Mouse (Mus musculus): ENCODE measurements at regions not wholly inside any gene's neighbourhood (a gene's known extent, or its start where the extent isn't known, plus 50 kb on each side); places are given as distances from the start of the nearest gene placed in this dataset.

GRCm38 (mm10) chr9:61765366-61765765, 149.0 kb downstream of the Rplp1 start:
- Histone ChIP-seq H3K9ac (no peak overlapping the region), H3K27me3 (replicated peaks) (peaks cover 19% of the 10 kb centered on the region), H3K36me3 (no peaks in the 10 kb centered on the region), H3K9me3 (replicated peaks) (no peaks in the 10 kb centered on the region), H3K27ac (ENCODE audit: poor library complexity, severe bottlenecking) (no peak overlapping the region), H3K4me3 (no peak overlapping the region), H3K4me1 (replicated peaks) (no peaks in the 10 kb centered on the region), H3K4me2 (no peak overlapping the region)
- ATAC-seq (ENCODE audit: insufficient number of reproducible peaks, low FRiP score) = no peak
- 35% methylated on average over 5 of the region's 5 CpGs for WGBS

- Histone ChIP-seq H3K36me3 (no peaks in the 10 kb centered on the region), H3K9me3 (replicated peaks) (no peaks in the 10 kb centered on the region), H3K27ac (ENCODE audit: poor library complexity, severe bottlenecking) (no peak overlapping the region), H3K4me3 (no peak overlapping the region), H3K27me3 (replicated peaks) (peaks cover 38% of the 10 kb centered on the region), H3K4me2 (no peak overlapping the region), H3K9ac (no peak overlapping the region), H3K4me1 (replicated peaks) (peaks cover 15% of the 10 kb centered on the region)
- no peak for ATAC-seq (ENCODE audit: insufficient number of reproducible peaks, low FRiP score)
- WGBS = 82% methylated on average over 3 of the region's 3 CpGs
Observed at GRCm38 (mm10) chr9:61757806-61758205, 156.5 kb downstream of the Rplp1 start.

GRCm38 (mm10) chr9:61756801-61757342, 157.5 kb downstream of the Rplp1 start:
- Histone ChIP-seq H3K4me2 (no peak overlapping the region), H3K36me3 (no peaks in the 10 kb centered on the region), H3K4me3 (no peak overlapping the region), H3K9me3 (replicated peaks) (no peaks in the 10 kb centered on the region), H3K4me1 (replicated peaks) (peaks cover 15% of the 10 kb centered on the region), H3K27ac (ENCODE audit: poor library complexity, severe bottlenecking) (no peak overlapping the region), H3K9ac (no peak overlapping the region), H3K27me3 (replicated peaks) (peaks cover 38% of the 10 kb centered on the region)
- WGBS = 65% methylated on average over 24 of the region's 24 CpGs
- ATAC-seq (ENCODE audit: insufficient number of reproducible peaks, low FRiP score) = no peak

GRCm38 (mm10) chr9:61756224-61756800, 158.0 kb downstream of the Rplp1 start:
- H3K9me3 ChIP-seq (replicated peaks) = no peaks in the 10 kb centered on the region
- no peak overlapping the region for H3K9ac ChIP-seq
- H3K4me1 ChIP-seq (replicated peaks) = peaks cover 15% of the 10 kb centered on the region
- H3K4me2 ChIP-seq = no peak overlapping the region
- no peak for ATAC-seq (ENCODE audit: insufficient number of reproducible peaks, low FRiP score)
- H3K27me3 ChIP-seq (replicated peaks) = peaks cover 38% of the 10 kb centered on the region
- no peak overlapping the region for H3K27ac ChIP-seq (ENCODE audit: poor library complexity, severe bottlenecking)
- H3K4me3 ChIP-seq = no peak overlapping the region
- no peaks in the 10 kb centered on the region for H3K36me3 ChIP-seq
- 66% methylated on average over 15 of the region's 15 CpGs for WGBS

GRCm38 (mm10) chr9:61755311-61755710, 159.0 kb downstream of the Rplp1 start:
- WGBS = 83% methylated on average over 3 of the region's 3 CpGs
- H3K27ac ChIP-seq (ENCODE audit: poor library complexity, severe bottlenecking) = no peak overlapping the region
- no peaks in the 10 kb centered on the region for H3K9me3 ChIP-seq (replicated peaks)
- H3K36me3 ChIP-seq = no peaks in the 10 kb centered on the region
- H3K4me3 ChIP-seq = no peak overlapping the region
- no peak for ATAC-seq (ENCODE audit: insufficient number of reproducible peaks, low FRiP score)
- H3K9ac ChIP-seq = no peak overlapping the region
- H3K4me1 ChIP-seq (replicated peaks) = peaks cover 15% of the 10 kb centered on the region
- H3K4me2 ChIP-seq = no peak overlapping the region
- H3K27me3 ChIP-seq (replicated peaks) = peaks cover 34% of the 10 kb centered on the region

GRCm38 (mm10) chr9:61753795-61754194, 160.5 kb downstream of the Rplp1 start:
- Histone ChIP-seq H3K4me3 (no peak overlapping the region), H3K9me3 (replicated peaks) (no peaks in the 10 kb centered on the region), H3K36me3 (no peaks in the 10 kb centered on the region), H3K9ac (no peak overlapping the region), H3K4me2 (peak overlapping the region; percentile 24), H3K27ac (ENCODE audit: poor library complexity, severe bottlenecking) (no peak overlapping the region), H3K27me3 (replicated peaks) (peaks cover 25% of the 10 kb centered on the region), H3K4me1 (replicated peaks) (peaks cover 15% of the 10 kb centered on the region)
- WGBS = 37% methylated on average over 10 of the region's 10 CpGs
- no peak for ATAC-seq (ENCODE audit: insufficient number of reproducible peaks, low FRiP score)

GRCm38 (mm10) chr9:61749201-61749600, 165.1 kb downstream of the Rplp1 start:
- peaks cover 13% of the 10 kb centered on the region; the same call in 1 of the 2 replicates for H3K27me3 ChIP-seq (replicated peaks)
- no peak overlapping the region for H3K27ac ChIP-seq (ENCODE audit: poor library complexity, severe bottlenecking)
- no peak overlapping the region for H3K4me3 ChIP-seq
- ATAC-seq (ENCODE audit: insufficient number of reproducible peaks, low FRiP score) = no peak
- no peak overlapping the region for H3K4me2 ChIP-seq
- peaks cover 28% of the 10 kb centered on the region for H3K4me1 ChIP-seq (replicated peaks)
- H3K36me3 ChIP-seq = no peaks in the 10 kb centered on the region
- 80% methylated on average over 4 of the region's 4 CpGs for whole genome bisulfite sequencing
- H3K9ac ChIP-seq = no peak overlapping the region
- H3K9me3 ChIP-seq (replicated peaks) = 0 out of 2 replicates have a peak, but pooled peaks cover under 1% of the 10 kb centered on the region

GRCm38 (mm10) chr9:61748416-61748815, 165.9 kb downstream of the Rplp1 start:
- Histone ChIP-seq H3K27me3 (replicated peaks) (peaks cover 13% of the 10 kb centered on the region; the same call in 1 of the 2 replicates), H3K9me3 (replicated peaks) (0 out of 2 replicates have a peak, but pooled peaks cover 2% of the 10 kb centered on the region), H3K4me3 (no peak overlapping the region), H3K4me2 (no peak overlapping the region), H3K4me1 (replicated peaks) (peaks cover 20% of the 10 kb centered on the region), H3K27ac (ENCODE audit: poor library complexity, severe bottlenecking) (no peak overlapping the region), H3K36me3 (no peaks in the 10 kb centered on the region), H3K9ac (no peak overlapping the region)
- ATAC-seq (ENCODE audit: insufficient number of reproducible peaks, low FRiP score) = no peak

GRCm38 (mm10) chr9:61746401-61746800, 167.9 kb downstream of the Rplp1 start:
- peaks cover 22% of the 10 kb centered on the region for H3K27me3 ChIP-seq (replicated peaks)
- H3K4me3 ChIP-seq = no peak overlapping the region
- no peak overlapping the region for H3K4me2 ChIP-seq
- no peak overlapping the region for H3K27ac ChIP-seq (ENCODE audit: poor library complexity, severe bottlenecking)
- H3K9me3 ChIP-seq (replicated peaks) = 0 out of 2 replicates have a peak, but pooled peaks cover 2% of the 10 kb centered on the region
- peaks cover 20% of the 10 kb centered on the region for H3K4me1 ChIP-seq (replicated peaks)
- 42% methylated on average over 6 of the region's 6 CpGs for WGBS
- no peak overlapping the region for H3K9ac ChIP-seq
- no peak for ATAC-seq (ENCODE audit: insufficient number of reproducible peaks, low FRiP score)
- H3K36me3 ChIP-seq = no peaks in the 10 kb centered on the region

- 37% methylated on average over 7 of the region's 7 CpGs for WGBS
- ATAC-seq (ENCODE audit: insufficient number of reproducible peaks, low FRiP score) = no peak
- H3K4me3 ChIP-seq = no peak overlapping the region
- H3K4me2 ChIP-seq = no peak overlapping the region
- H3K4me1 ChIP-seq (replicated peaks) = peaks cover 20% of the 10 kb centered on the region
- no peaks in the 10 kb centered on the region for H3K36me3 ChIP-seq
- H3K27ac ChIP-seq (ENCODE audit: poor library complexity, severe bottlenecking) = no peak overlapping the region
- peaks cover 22% of the 10 kb centered on the region for H3K27me3 ChIP-seq (replicated peaks)
- H3K9me3 ChIP-seq (replicated peaks) = 0 out of 2 replicates have a peak, but pooled peaks cover 2% of the 10 kb centered on the region
- no peak overlapping the region for H3K9ac ChIP-seq
Observed at GRCm38 (mm10) chr9:61745301-61745801, 169.0 kb downstream of the Rplp1 start.

GRCm38 (mm10) chr9:61733540-61733939, 180.8 kb downstream of the Rplp1 start:
- Histone ChIP-seq H3K27ac (ENCODE audit: poor library complexity, severe bottlenecking) (no peak overlapping the region), H3K27me3 (replicated peaks) (0 out of 2 replicates have a peak, but pooled peaks cover 4% of the 10 kb centered on the region), H3K4me1 (replicated peaks) (no peaks in the 10 kb centered on the region), H3K9ac (no peak overlapping the region), H3K36me3 (no peaks in the 10 kb centered on the region), H3K4me2 (no peak overlapping the region), H3K9me3 (replicated peaks) (no peaks in the 10 kb centered on the region), H3K4me3 (no peak overlapping the region)
- no peak for ATAC-seq (ENCODE audit: insufficient number of reproducible peaks, low FRiP score)
- 46% methylated on average over 2 of the region's 2 CpGs for WGBS

All from heart, embryonic 12.5 days (tissue).